Mouse (Mus musculus) neutrophil, adult 5-6 weeks (primary cell): ENCODE data around the gene Ovca2. TPM values are rescaled to one million over a fixed set of nuclear protein-coding genes. Genes with fewer than 3 reads are reported as not detected.
A peak's percentile ranks its signal among the peaks of the same experiment; 100 is the strongest.
"Not testable (repeated sequence)": the region's sequence is repeated elsewhere in the genome, so short reads cannot be mapped to it uniquely, and the experiment has no call there.

ENCODE experiments used
- ATAC-seq: fragments of 151-379, 151-347 bp; 2 replicates; pipeline ENCODE4 v1.8.0; 2017; ENCODE audit warnings: mild to moderate bottlenecking, moderate TSS enrichment; ENCODE audit not compliant: insufficient number of reproducible peaks, poor library complexity, low FRiP score, severe bottlenecking; ENCODE audit errors: extremely low read depth
- total RNA-seq: library from RNA; stranded (forward); fragments of 200-1000 nt; gene quantifications from 2 replicates; pipeline ENCODE4 v1.2.3, GENCODE M21; 2017

The Ovca2 gene
- total RNA-seq, 1 experiment from 2014 or later: 13.4 TPM

GRCm38 (mm10) chr11:75198792-75199191 lies 20.2 kb upstream of the Ovca2 start:
- no peak for ATAC-seq

- ATAC-seq: no peak
These were observed 19.3 kb upstream of the Ovca2 start for GRCm38 (mm10) chr11:75197956-75198355.

- ATAC-seq: no peak
These were observed 17.5 kb upstream of the Ovca2 start for GRCm38 (mm10) chr11:75196131-75196530.

- ATAC-seq: no peak
These were observed 16.3 kb upstream of the Ovca2 start for GRCm38 (mm10) chr11:75194850-75195461.

GRCm38 (mm10) chr11:75194121-75194849 lies 15.7 kb upstream of the Ovca2 start:
- no peak for ATAC-seq

GRCm38 (mm10) chr11:75193256-75194071 lies 14.8 kb upstream of the Ovca2 start, which contains the start of gene Rtn4rl1:
Gene Rtn4rl1, plus strand, starts transcription at chr11:75193783.
- ATAC-seq: peak; percentile 17; the same call in 1 of the 2 replicates

- ATAC-seq: peak; percentile 33; the same call in 1 of the 2 replicates
These were observed 13.9 kb upstream of the Ovca2 start for GRCm38 (mm10) chr11:75192336-75193214.

GRCm38 (mm10) chr11:75191841-75192240 lies 13.2 kb upstream of the Ovca2 start:
- no peak for ATAC-seq

GRCm38 (mm10) chr11:75190905-75191441 lies 12.3 kb upstream of the Ovca2 start, which contains the start of gene Dph1:
Gene Dph1, minus strand, starts transcription at chr11:75191241.
- no peak for ATAC-seq

- ATAC-seq: peak; percentile 84
These were observed 11.7 kb upstream of the Ovca2 start for GRCm38 (mm10) chr11:75190371-75190724.

- ATAC-seq: no peak
These were observed 11.2 kb upstream of the Ovca2 start for GRCm38 (mm10) chr11:75189713-75190370.

- ATAC-seq: peak; percentile 45
These were observed 6.4 kb upstream of the Ovca2 start for GRCm38 (mm10) chr11:75184986-75185385.

GRCm38 (mm10) chr11:75184573-75184972 lies 5.9 kb upstream of the Ovca2 start:
- ATAC-seq: no peak

GRCm38 (mm10) chr11:75183917-75184570 lies 5.4 kb upstream of the Ovca2 start:
- ATAC-seq: no peak

GRCm38 (mm10) chr11:75178011-75178410 lies 624 bp downstream of the Ovca2 start:
- ATAC-seq: no peak

- not testable (repeated sequence) for ATAC-seq
These were observed 4.1 kb downstream of the Ovca2 start for GRCm38 (mm10) chr11:75174574-75174973.

- ATAC-seq: no peak
These were observed 4.9 kb downstream of the Ovca2 start for GRCm38 (mm10) chr11:75173799-75174165.
